Mouse (Mus musculus): ENCODE results near the gene Tmem163.

- TF ChIP-seq TCF12 (IDR thresholded peaks at IDR 0.05; ENCODE audit: insufficient read depth, poor library complexity, severe bottlenecking) (no peak), USF1 (IDR thresholded peaks at IDR 0.05; ENCODE audit: low read depth) (no peak), POLR2A (IDR thresholded peaks at IDR 0.05; ENCODE audit: insufficient read length, low read depth) (no peak), E2F4 (IDR thresholded peaks at IDR 0.05; ENCODE audit: insufficient read depth) (no peak), MYOG (IDR thresholded peaks at IDR 0.05; ENCODE audit: control insufficient read depth in 1 of 3, insufficient read depth in 1 of 3, insufficient read length in 2 of 3, low read depth in 2 of 3) (no peak), MAX (IDR thresholded peaks at IDR 0.05; ENCODE audit: low read depth) (no peak), MYOD1 (IDR thresholded peaks at IDR 0.05; ENCODE audit: control insufficient read depth in 1 of 3, insufficient read length in 2 of 3, low read depth in 2 of 3) (no peak), TCF3 (IDR thresholded peaks at IDR 0.05; ENCODE audit: insufficient read length, low read depth) (no peak), POLR2AphosphoS2 (IDR thresholded peaks at IDR 0.05; ENCODE audit: insufficient read length, low read depth) (no peak), SRF (IDR thresholded peaks at IDR 0.05; ENCODE audit: control insufficient read depth, insufficient read length, low read depth) (no peak)
Measured at GRCm38 (mm10) chr1:127461017-127461416, 218.3 kb downstream of the Tmem163 start.
